Mouse (Mus musculus) retina, adult 2 months (tissue): ENCODE data around the gene Tmem135.

Experiments
- DNase-seq: peaks from one replicate; pipeline ENCODE4 v3.0.0-alpha.2; 2012; ENCODE audit warnings: low read depth, low spot score

The Tmem135 gene

DNA sequence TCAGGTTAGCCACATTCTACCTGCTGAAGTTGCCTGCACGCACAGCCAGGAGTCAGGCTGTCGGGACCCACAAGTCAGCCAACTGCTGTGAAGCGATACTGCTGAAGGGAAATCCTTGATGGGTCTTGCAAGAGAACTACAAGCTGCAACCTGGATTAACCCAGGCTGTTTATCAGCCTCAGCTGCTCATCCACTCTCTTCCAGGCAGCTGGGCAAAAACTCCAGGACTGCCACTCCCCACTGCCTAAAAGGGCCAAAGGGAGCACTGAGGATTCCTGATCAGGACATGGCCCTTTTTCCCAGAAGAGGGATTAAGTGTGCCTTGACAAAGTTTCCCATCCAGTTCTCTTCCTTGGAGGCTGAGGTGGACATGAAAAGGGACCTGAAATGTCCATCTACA is 15.0 kb downstream of the Tmem135 start:
- DNase-seq: no peak

GRCm38 (mm10) chr7:89382892-89383291 is 21.1 kb downstream of the Tmem135 start:
- no peak for DNase-seq

GRCm38 (mm10) chr7:89380935-89381705 is 22.9 kb downstream of the Tmem135 start:
- DNase-seq: no peak

GRCm38 (mm10) chr7:89371623-89372295 is 32.3 kb downstream of the Tmem135 start:
- no peak for DNase-seq

- no peak for DNase-seq
Measured at GRCm38 (mm10) chr7:89370917-89371316, 33.1 kb downstream of the Tmem135 start.

- no peak for DNase-seq
Measured at GRCm38 (mm10) chr7:89370086-89370485, 33.9 kb downstream of the Tmem135 start.

DNA sequence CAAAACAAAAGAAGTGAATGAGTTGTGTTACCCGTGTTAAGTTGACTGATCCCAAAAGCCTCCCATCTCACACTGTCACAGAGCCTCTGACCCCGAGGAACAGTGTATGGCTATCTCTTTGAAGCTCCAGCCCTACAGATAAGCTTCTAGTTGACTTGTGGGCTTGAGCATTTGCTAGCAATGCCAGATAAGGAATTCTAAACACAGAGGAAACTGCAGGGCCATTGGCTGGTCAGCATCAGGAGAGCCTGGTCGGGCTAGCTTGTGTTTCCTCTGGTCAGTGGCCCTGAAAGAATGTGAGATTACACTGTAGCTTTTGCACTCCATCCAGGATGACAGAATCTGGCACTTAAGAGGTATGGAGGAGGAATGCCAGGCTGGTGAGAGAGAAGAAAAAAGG is 36.4 kb downstream of the Tmem135 start:
- DNase-seq: no peak

- DNase-seq: no peak
Measured at GRCm38 (mm10) chr7:89365135-89365880, 38.7 kb downstream of the Tmem135 start.

DNA sequence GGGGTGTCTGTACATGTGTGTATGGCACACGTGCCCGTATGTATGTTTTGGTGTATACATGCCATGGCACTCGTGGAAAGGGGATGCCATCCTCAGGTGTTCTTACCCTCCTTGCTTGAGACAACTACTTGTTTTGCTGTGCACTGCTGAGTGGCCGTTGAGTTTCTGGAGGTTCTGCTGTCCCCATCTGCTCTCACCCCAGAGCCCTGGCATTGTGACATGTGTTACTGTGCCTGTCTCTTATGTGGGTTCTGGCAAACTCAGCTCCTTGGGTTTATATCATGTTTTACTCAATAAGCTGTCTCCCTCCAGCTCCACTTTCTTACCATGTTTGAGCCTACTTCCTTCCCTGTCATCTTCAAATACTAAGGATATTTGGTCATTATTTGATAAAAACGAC is 40.0 kb downstream of the Tmem135 start:
- DNase-seq: no peak

GRCm38 (mm10) chr7:89356307-89356706 is 47.7 kb downstream of the Tmem135 start:
- no peak for DNase-seq

DNA sequence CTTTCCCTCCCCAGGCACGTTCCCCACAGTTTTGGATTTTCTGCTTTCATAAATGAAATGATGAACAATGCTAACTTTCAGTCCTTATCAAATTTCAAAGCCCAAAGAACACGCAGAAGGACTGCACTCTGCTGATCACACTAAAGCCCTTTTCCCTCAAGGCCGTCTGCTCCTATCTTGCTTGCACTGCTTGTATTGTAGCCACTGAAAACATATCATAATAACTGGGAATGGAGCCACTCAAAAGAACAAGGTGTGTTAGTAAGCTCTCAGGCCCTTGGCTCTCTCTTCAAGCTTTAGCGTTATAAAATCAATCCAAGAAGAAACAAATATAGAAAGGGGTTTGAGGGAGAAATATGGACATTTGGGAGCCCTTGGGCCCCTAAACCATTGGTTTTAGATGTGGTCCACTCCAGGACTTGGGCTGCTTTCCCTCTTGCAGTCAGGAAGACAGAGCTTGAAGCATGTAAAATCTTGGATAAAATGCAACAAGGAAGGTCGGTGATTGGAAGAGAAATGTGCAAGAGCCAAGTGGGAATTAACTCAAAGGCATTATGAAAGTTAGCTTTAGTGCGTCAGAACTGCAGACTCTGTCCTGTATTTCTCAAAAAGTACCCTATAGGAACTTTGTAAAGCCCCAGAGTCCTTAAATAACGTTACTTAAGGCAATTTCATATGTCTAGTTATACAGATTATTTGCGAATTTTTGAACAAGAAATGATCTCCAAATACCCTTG is 48.3 kb downstream of the Tmem135 start:
- no peak for DNase-seq

GRCm38 (mm10) chr7:89342021-89342420 is 62.0 kb downstream of the Tmem135 start:
- no peak for DNase-seq

DNA sequence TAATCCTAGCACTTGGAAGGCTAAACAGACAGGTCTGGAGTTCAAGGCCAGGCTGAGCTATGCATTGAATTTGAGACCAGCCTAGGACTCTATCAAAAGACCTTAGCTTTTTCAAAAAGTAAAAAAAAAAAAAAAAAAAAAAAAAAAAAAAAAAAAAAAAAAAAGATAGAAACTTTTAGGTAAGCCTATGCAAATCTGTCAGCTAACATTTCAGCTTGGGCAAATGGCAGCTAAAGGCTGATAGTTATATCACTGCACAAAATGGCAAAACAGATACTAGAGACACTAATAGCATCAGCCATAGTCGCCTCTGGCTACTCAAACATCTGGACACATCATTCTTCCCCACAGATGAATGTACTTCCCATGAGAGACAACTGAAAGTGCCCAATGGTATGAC is 64.2 kb downstream of the Tmem135 start:
- DNase-seq: no peak

GRCm38 (mm10) chr7:89339142-89339435 is 64.9 kb downstream of the Tmem135 start:
- DNase-seq: no peak

GRCm38 (mm10) chr7:89338350-89339141 is 65.5 kb downstream of the Tmem135 start:
- peak; percentile 78 for DNase-seq

DNA sequence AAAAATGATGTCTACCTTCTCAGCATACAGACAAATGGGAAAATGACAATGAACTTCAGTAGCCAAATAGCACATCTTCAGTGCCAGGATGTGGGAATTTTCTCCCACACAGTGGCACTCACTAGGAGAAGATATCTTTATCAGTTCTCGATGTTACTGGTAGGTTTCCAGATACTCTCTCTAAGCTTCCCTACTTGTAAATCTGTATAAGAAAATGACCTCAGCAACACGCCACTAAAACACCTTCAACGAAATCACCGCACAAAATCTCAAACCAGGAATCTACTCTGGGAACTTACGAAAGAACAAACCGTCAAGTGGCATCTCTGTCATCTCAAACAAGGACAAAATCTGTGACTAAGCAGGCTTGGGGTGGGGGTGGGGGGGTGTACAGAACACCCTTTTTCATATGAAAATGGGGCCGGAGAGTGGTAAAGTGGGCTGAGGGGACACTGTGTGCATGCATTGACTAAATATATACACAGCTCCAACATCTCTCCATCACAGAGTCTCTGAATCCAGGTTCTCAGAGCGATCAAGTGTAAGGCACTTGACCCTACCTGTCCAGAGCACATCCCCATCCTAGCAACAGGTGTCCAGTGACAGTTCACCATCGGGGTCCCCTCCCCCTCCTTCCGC is 66.2 kb downstream of the Tmem135 start:
- peak; percentile 20 for DNase-seq

DNA sequence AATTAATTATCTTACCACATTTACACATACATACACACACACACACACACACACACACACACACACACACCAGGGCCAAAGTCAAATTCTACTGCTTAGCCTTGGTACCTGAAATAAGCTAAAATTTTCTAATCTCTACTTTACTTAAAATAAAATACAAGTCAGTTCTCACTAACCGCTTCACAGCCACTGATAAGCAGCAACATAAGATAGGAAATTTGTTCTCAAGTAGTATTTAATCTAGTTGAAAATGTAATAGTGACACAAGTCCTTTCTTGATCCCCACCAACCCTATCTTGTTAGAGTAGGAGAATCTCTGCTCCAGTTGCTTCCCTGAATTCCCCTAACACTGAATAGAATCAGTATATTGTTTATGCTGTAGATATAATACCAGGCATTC is 67.6 kb downstream of the Tmem135 start:
- no peak for DNase-seq

DNA sequence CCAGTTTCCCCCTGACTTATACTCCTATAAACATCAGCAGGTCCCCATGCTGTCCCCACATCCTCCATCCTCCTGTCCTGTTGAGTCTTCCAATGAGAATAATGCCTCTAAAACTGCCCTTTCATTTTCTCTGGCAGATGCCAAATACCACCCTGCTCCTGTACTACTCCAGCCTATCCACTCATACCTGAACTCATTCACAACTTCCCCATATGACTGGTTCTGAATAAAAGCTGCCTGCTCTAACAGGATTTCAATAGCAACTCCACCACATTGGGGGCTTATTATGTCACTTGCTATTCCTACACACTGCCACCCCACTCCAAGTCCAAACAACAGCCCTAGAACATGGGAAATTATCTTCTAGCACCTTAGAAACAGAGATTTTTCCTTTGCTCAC is 68.7 kb downstream of the Tmem135 start:
- DNase-seq: no peak

- DNase-seq: no peak
Measured at GRCm38 (mm10) chr7:89329896-89330295, 74.1 kb downstream of the Tmem135 start.

- no peak for DNase-seq
Measured at GRCm38 (mm10) chr7:89327731-89328130, 76.3 kb downstream of the Tmem135 start.

- DNase-seq: no peak
Measured at GRCm38 (mm10) chr7:89326761-89327160, 77.3 kb downstream of the Tmem135 start.
